Mouse (Mus musculus): ENCODE results near the gene Tex21. TPM values are rescaled to one million over a fixed set of nuclear protein-coding genes. Genes with fewer than 3 reads are reported as not detected.
A peak's percentile ranks its signal among the peaks of the same experiment; 100 is the strongest.

Gene Tex21
- polyA plus RNA-seq, 1 experiment = not detected

GRCm38 (mm10) chr12:76255499-76255875 is 8.9 kb upstream of the Tex21 start:
- no peak for TF ChIP-seq POLR2A (IDR thresholded peaks at IDR 0.05; ENCODE audit: borderline replicate concordance, insufficient read depth, low read length)
- TF ChIP-seq CTCF (IDR thresholded peaks at IDR 0.05; ENCODE audit: borderline replicate concordance, insufficient read depth, low read depth, low read length) = no peak
- Histone ChIP-seq H3K4me1 (ENCODE audit: control insufficient read depth, insufficient read depth, low read length) (no peaks in the 10 kb centered on the region), H3K27ac (ENCODE audit: insufficient read depth, low read length) (peak overlapping the region; percentile 8; the same call in 1 of the 2 replicates), H3K27me3 (ENCODE audit: control insufficient read depth, insufficient read depth, low read length) (no peaks in the 10 kb centered on the region), H3K4me3 (replicated peaks; ENCODE audit: insufficient read depth, low read depth, low read length) (peak overlapping the region; percentile 80)
- no peak for DNase-seq
- WGBS = 0% methylated on average over 11 of the region's 11 CpGs

GRCm38 (mm10) chr12:76254725-76255498 is 8.4 kb upstream of the Tex21 start, which contains the start of gene Mthfd1:
TSS of gene Mthfd1 (plus strand) at chr12:76255298.
- DNase-seq = peak; percentile 94 to 98
- Histone ChIP-seq H3K4me3 (replicated peaks; ENCODE audit: insufficient read depth, low read depth, low read length) (peak within 1 kb of the TSS; percentile 80), H3K27me3 (ENCODE audit: control insufficient read depth, insufficient read depth, low read length) (no peaks in the 10 kb centered on the region), H3K27ac (ENCODE audit: insufficient read depth, low read length) (peak within 1 kb of the TSS; percentile 48), H3K4me1 (ENCODE audit: control insufficient read depth, insufficient read depth, low read length) (no peaks in the 10 kb centered on the region)
- TF ChIP-seq CTCF (IDR thresholded peaks at IDR 0.05; ENCODE audit: borderline replicate concordance, insufficient read depth, low read depth, low read length) (no peak), POLR2A (IDR thresholded peaks at IDR 0.05; ENCODE audit: borderline replicate concordance, insufficient read depth, low read length) (peak; percentile 59)
- WGBS = 1% methylated on average over 43 of the region's 43 CpGs

GRCm38 (mm10) chr12:76253991-76254390 is 7.4 kb upstream of the Tex21 start:
- no peak overlapping the region for H3K4me3 ChIP-seq (replicated peaks; ENCODE audit: insufficient read depth, low read depth, low read length)
- WGBS = 53% methylated on average over 8 of the region's 8 CpGs
- no peak for DNase-seq
- TF ChIP-seq CTCF (IDR thresholded peaks at IDR 0.05; ENCODE audit: borderline replicate concordance, insufficient read depth, low read depth, low read length) = no peak
- TF ChIP-seq POLR2A (IDR thresholded peaks at IDR 0.05; ENCODE audit: borderline replicate concordance, insufficient read depth, low read length) = no peak
- H3K4me1 ChIP-seq (ENCODE audit: control insufficient read depth, insufficient read depth, low read length) = no peaks in the 10 kb centered on the region
- no peak overlapping the region for H3K27ac ChIP-seq (ENCODE audit: insufficient read depth, low read length)
- H3K27me3 ChIP-seq (ENCODE audit: control insufficient read depth, insufficient read depth, low read length) = no peaks in the 10 kb centered on the region

- no peaks in the 10 kb centered on the region for H3K27me3 ChIP-seq (ENCODE audit: control insufficient read depth, insufficient read depth, low read length)
- no peak for DNase-seq
- no peak overlapping the region for H3K27ac ChIP-seq (ENCODE audit: insufficient read depth, low read length)
- no peak for TF ChIP-seq CTCF (IDR thresholded peaks at IDR 0.05; ENCODE audit: borderline replicate concordance, insufficient read depth, low read depth, low read length)
- no peak for TF ChIP-seq POLR2A (IDR thresholded peaks at IDR 0.05; ENCODE audit: borderline replicate concordance, insufficient read depth, low read length)
- H3K4me1 ChIP-seq (ENCODE audit: control insufficient read depth, insufficient read depth, low read length) = no peaks in the 10 kb centered on the region
- WGBS = 84% methylated on average over 2 of the region's 2 CpGs
- H3K4me3 ChIP-seq (replicated peaks; ENCODE audit: insufficient read depth, low read depth, low read length) = no peak overlapping the region
Measured at GRCm38 (mm10) chr12:76253591-76253990, 7.0 kb upstream of the Tex21 start.

- Histone ChIP-seq H3K27ac (ENCODE audit: insufficient read depth, low read length) (no peak overlapping the region), H3K4me1 (ENCODE audit: control insufficient read depth, insufficient read depth, low read length) (no peaks in the 10 kb centered on the region), H3K27me3 (ENCODE audit: control insufficient read depth, insufficient read depth, low read length) (no peaks in the 10 kb centered on the region), H3K4me3 (replicated peaks; ENCODE audit: insufficient read depth, low read depth, low read length) (no peak overlapping the region)
- 64% methylated on average over 1 of the region's 1 CpGs for WGBS
- no peak for DNase-seq
- TF ChIP-seq CTCF (IDR thresholded peaks at IDR 0.05; ENCODE audit: borderline replicate concordance, insufficient read depth, low read depth, low read length) (no peak), POLR2A (IDR thresholded peaks at IDR 0.05; ENCODE audit: borderline replicate concordance, insufficient read depth, low read length) (no peak)
Measured at GRCm38 (mm10) chr12:76253090-76253489, 6.5 kb upstream of the Tex21 start.

GRCm38 (mm10) chr12:76244981-76245380 is 1.6 kb downstream of the Tex21 start:
- no peak overlapping the region for H3K4me3 ChIP-seq (replicated peaks; ENCODE audit: insufficient read depth, low read depth, low read length)
- TF ChIP-seq CTCF (IDR thresholded peaks at IDR 0.05; ENCODE audit: borderline replicate concordance, insufficient read depth, low read depth, low read length) (no peak), POLR2A (IDR thresholded peaks at IDR 0.05; ENCODE audit: borderline replicate concordance, insufficient read depth, low read length) (no peak)
- no peaks in the 10 kb centered on the region for H3K4me1 ChIP-seq (ENCODE audit: control insufficient read depth, insufficient read depth, low read length)
- WGBS = 86% methylated on average over 8 of the region's 8 CpGs
- no peak overlapping the region for H3K27ac ChIP-seq (ENCODE audit: insufficient read depth, low read length)
- H3K27me3 ChIP-seq (ENCODE audit: control insufficient read depth, insufficient read depth, low read length) = no peaks in the 10 kb centered on the region
- no peak for DNase-seq

GRCm38 (mm10) chr12:76241833-76242232 is 4.7 kb downstream of the Tex21 start:
- TF ChIP-seq CTCF (IDR thresholded peaks at IDR 0.05; ENCODE audit: borderline replicate concordance, insufficient read depth, low read depth, low read length) (no peak), POLR2A (IDR thresholded peaks at IDR 0.05; ENCODE audit: borderline replicate concordance, insufficient read depth, low read length) (no peak)
- 56% methylated on average over 5 of the region's 5 CpGs for WGBS
- no peak for DNase-seq
- Histone ChIP-seq H3K27me3 (ENCODE audit: control insufficient read depth, insufficient read depth, low read length) (no peaks in the 10 kb centered on the region), H3K27ac (ENCODE audit: insufficient read depth, low read length) (no peak overlapping the region), H3K4me1 (ENCODE audit: control insufficient read depth, insufficient read depth, low read length) (no peaks in the 10 kb centered on the region), H3K4me3 (replicated peaks; ENCODE audit: insufficient read depth, low read depth, low read length) (no peak overlapping the region)

- Histone ChIP-seq H3K27me3 (ENCODE audit: control insufficient read depth, insufficient read depth, low read length) (no peaks in the 10 kb centered on the region), H3K27ac (ENCODE audit: insufficient read depth, low read length) (no peak overlapping the region), H3K4me1 (ENCODE audit: control insufficient read depth, insufficient read depth, low read length) (no peaks in the 10 kb centered on the region), H3K4me3 (replicated peaks; ENCODE audit: insufficient read depth, low read depth, low read length) (no peak overlapping the region)
- 90% methylated on average over 3 of the region's 3 CpGs for WGBS
- DNase-seq = no peak
- TF ChIP-seq CTCF (IDR thresholded peaks at IDR 0.05; ENCODE audit: borderline replicate concordance, insufficient read depth, low read depth, low read length) = no peak
- no peak for TF ChIP-seq POLR2A (IDR thresholded peaks at IDR 0.05; ENCODE audit: borderline replicate concordance, insufficient read depth, low read length)
Measured at GRCm38 (mm10) chr12:76241084-76241483, 5.5 kb downstream of the Tex21 start.
